Mouse (Mus musculus) C2C12 (cell line): ENCODE measurements around the gene Acot11. TPM values are rescaled to one million over a fixed set of nuclear protein-coding genes. Genes with fewer than 3 reads are reported as not detected.

Experiments used
- H3K27me3 ChIP-seq: one replicate; pipeline ENCODE4 v1.6.1; 2011; ENCODE audit not compliant: control insufficient read depth, insufficient read depth, insufficient read length
- H3K36me3 ChIP-seq: one replicate; pipeline ENCODE4 v1.6.1; 2011; ENCODE audit not compliant: control insufficient read depth, insufficient read depth
- H3K4me3 ChIP-seq: one replicate; pipeline ENCODE4 v1.5.1; 2011; ENCODE audit warnings: mild to moderate bottlenecking, control low read depth; ENCODE audit not compliant: poor library complexity, insufficient read depth, severe bottlenecking
- H3K79me2 ChIP-seq: one replicate; pipeline ENCODE4 v1.6.1; 2011; ENCODE audit not compliant: control insufficient read depth, insufficient read depth
- H3K79me3 ChIP-seq: one replicate; pipeline ENCODE4 v1.6.1; 2011; ENCODE audit warnings: low read depth, control low read depth
- H3ac ChIP-seq: one replicate; pipeline ENCODE3; 2011; ENCODE audit warnings: low read depth; ENCODE audit not compliant: control insufficient read depth, insufficient read length
- CEBPB ChIP-seq: IDR thresholded peaks from one replicate; pipeline ENCODE4 v1.6.1; 2011; ENCODE audit warnings: low read depth, mild to moderate bottlenecking, control low read depth, moderate library complexity
- CTCF ChIP-seq: IDR thresholded peaks from one replicate; pipeline ENCODE4 v1.5.1; 2011; ENCODE audit not compliant: control insufficient read depth, insufficient read depth, insufficient read length
- FOSL1 ChIP-seq: IDR thresholded peaks from one replicate; pipeline ENCODE4 v1.8.0; 2011; ENCODE audit warnings: mild to moderate bottlenecking, low read length; ENCODE audit not compliant: poor library complexity, insufficient read depth, severe bottlenecking
- MAX ChIP-seq: IDR thresholded peaks from one replicate; pipeline ENCODE4 v1.6.1; 2011; ENCODE audit warnings: mild to moderate bottlenecking, control low read depth
- MYOD1 ChIP-seq: IDR thresholded peaks from one replicate; pipeline ENCODE4 v1.6.1; 2011; ENCODE audit warnings: low read depth; ENCODE audit not compliant: control insufficient read depth, insufficient read length
- MYOG ChIP-seq: IDR thresholded peaks from one replicate; pipeline ENCODE4 v1.6.1; 2011; ENCODE audit not compliant: control insufficient read depth, insufficient read length; ENCODE audit errors: extremely low read depth
- USF1 ChIP-seq: IDR thresholded peaks from one replicate; pipeline ENCODE4 v1.6.1; 2011; ENCODE audit warnings: low read depth, mild to moderate bottlenecking, control low read depth, moderate library complexity
- polyA plus RNA-seq: library from polyadenylated mRNA; unstranded; fragments of >200 nt; fragmentation: generic; extraction: Trizol; gene quantifications from one replicate; pipeline ENCODE4 v1.2.1, GENCODE M21; 2012; ENCODE audit warnings: missing spikeins

Acot11 gene
- polyA plus RNA-seq, 1 experiment = 0.54 TPM

DNA sequence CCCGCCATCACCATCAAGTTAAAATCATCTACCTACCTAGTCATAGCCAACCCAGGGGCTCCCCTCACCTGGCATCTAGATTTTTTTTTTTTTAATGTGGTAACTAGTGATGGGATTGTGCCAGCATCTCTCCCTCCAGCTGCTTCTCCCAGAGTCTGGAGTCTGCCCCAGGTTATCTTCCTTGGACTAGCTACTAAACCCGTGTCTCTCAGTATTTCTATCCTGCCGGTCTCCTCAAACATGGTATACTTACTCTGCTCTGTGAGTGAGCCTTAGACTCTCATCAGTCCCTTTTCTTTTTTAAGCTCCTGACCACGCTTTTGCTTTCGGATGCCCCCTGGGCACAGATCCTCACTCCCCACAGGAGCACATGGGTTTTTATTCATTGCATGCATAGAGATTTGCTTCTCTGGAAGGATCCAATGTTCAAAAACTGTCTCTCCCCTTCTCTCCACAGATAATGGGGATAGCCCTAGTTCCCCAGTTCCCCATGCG, 35.9 kb upstream of the Acot11 start:
- no peak for TF ChIP-seq MAX
- TF ChIP-seq FOSL1 = no peak
- H3K79me2 ChIP-seq = no peaks in the 10 kb centered on the region
- H3K36me3 ChIP-seq = no peaks in the 10 kb centered on the region
- H3K4me3 ChIP-seq = peak overlapping the region; percentile 29
- H3K27me3 ChIP-seq = no peaks in the 10 kb centered on the region
- no peaks in the 10 kb centered on the region for H3K79me3 ChIP-seq
- peak overlapping the region; percentile 89 for H3ac ChIP-seq

DNA sequence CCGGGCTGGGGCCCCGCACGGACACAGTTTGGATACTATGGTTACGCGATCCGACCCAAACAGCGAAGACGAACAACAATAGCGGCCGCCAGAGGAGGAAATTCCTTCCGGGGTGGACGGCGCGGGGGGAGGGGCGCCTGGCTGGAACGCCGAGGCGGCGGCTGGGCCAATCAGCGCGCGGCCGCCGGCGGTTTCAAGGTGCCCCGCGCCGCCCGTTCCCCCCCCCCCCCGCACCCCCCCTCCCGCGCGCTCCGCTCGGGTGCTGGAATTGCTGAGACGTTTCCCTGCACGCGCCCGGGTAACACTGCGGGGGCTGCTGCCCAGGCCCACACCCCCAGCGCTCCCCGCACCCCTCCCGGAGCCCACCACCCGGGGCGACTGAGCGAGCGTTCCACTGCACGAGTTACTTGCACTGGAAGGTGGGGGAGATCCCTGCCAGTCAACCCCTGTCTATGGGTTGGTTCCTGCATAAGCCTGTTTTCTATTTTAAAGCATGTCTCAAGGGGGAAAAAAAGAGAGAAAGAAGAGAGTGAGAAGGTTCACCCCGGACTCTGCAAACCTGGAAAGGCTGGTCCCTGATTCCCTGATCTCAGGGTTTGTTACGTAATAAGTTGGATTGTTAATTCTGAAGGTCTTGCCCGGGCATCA, 35.3 kb upstream of the Acot11 start:
- Histone ChIP-seq H3ac (peak overlapping the region; percentile 89), H3K79me2 (no peaks in the 10 kb centered on the region)
- TF ChIP-seq MAX = no peak
- TF ChIP-seq USF1 = no peak
- TF ChIP-seq FOSL1 = no peak
- TF ChIP-seq CTCF = no peak
- TF ChIP-seq CEBPB = peak; percentile 67
- no peak for TF ChIP-seq MYOG

DNA sequence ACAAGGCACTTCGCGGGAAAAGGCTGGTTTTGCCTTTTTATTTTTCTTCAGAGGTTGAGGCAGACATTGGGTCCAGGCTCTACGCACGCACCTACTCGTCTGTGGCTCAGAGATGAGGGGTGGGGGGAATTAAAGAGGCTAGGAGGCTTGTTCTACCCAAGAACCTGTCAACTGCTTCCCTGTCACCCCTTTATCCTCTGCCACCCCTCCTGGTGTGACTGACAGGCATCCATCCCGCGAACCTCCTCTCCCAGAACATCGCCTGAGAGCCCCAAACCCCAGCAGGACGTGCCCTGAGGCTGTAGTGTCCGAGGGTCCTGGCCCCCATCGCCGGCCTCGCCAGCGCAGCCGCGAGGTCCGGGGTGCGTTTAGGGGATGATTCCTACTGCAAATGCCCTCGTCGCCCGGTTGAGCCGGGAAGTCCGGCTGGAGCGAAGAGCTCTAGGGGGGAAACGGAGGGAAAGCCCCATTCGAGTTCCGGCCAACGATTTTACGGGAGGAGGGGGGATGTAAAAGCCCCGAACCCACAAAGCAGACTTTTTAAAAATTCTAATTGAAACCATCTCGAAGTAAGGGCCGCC, 34.5 kb upstream of the Acot11 start:
- H3K79me2 ChIP-seq = no peaks in the 10 kb centered on the region
- TF ChIP-seq MYOD1 = no peak
- no peak for TF ChIP-seq USF1
- no peak for TF ChIP-seq MAX
- no peak for TF ChIP-seq MYOG
- no peak for TF ChIP-seq FOSL1
- no peak for TF ChIP-seq CTCF
- no peak for TF ChIP-seq CEBPB

More for the DNA sequence above, 35.3 kb upstream of the Acot11 start:
- Histone ChIP-seq H3K4me3 (peak overlapping the region; percentile 43), H3K79me3 (no peaks in the 10 kb centered on the region), H3K27me3 (no peaks in the 10 kb centered on the region), H3K36me3 (no peaks in the 10 kb centered on the region)

DNA sequence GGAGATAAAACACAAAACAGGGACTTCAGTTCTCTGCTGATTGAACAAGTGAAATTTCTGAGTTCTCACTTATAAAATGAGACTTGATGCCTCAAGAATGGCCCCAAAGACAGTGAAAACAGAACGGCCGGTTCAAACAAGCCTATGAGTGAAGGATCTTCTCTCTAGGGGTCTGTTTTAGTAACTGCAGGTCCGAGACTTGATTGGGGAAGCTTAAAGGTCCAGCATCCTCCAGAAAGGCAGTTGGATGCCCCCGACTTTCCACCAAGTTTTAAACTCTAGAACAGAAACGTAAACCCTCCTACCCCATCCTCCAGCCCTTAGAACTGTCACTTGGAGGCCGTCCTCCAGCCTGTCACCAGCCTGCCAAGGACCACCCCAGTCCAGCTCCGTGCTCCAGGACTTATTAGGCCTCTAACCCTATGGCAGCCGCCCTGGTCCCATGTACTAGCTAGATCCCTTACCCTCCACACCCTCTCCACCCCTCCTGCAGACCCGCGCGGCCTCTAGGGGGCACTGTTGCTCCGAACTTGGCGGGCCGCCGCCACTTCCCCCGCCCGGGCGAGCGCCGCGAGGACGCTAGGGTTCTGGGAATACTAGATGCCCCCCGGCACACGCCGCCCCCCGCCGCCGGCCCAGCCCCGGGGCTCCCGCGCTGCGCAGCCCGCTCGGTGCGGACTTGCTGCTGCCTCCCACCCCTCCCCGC, 33.9 kb upstream of the Acot11 start:
- Histone ChIP-seq H3K27me3 (no peaks in the 10 kb centered on the region), H3ac (peak overlapping the region; percentile 73), H3K36me3 (no peaks in the 10 kb centered on the region), H3K4me3 (peak overlapping the region; percentile 43), H3K79me2 (no peaks in the 10 kb centered on the region), H3K79me3 (no peaks in the 10 kb centered on the region)
- TF ChIP-seq MYOD1 (no peak), CTCF (peak; percentile 96)

More for the DNA sequence above, 34.5 kb upstream of the Acot11 start:
- H3K4me3 ChIP-seq = peak overlapping the region; percentile 43
- H3K79me3 ChIP-seq = no peaks in the 10 kb centered on the region
- no peaks in the 10 kb centered on the region for H3K36me3 ChIP-seq
- peak overlapping the region; percentile 73 for H3ac ChIP-seq
- H3K27me3 ChIP-seq = no peaks in the 10 kb centered on the region

DNA sequence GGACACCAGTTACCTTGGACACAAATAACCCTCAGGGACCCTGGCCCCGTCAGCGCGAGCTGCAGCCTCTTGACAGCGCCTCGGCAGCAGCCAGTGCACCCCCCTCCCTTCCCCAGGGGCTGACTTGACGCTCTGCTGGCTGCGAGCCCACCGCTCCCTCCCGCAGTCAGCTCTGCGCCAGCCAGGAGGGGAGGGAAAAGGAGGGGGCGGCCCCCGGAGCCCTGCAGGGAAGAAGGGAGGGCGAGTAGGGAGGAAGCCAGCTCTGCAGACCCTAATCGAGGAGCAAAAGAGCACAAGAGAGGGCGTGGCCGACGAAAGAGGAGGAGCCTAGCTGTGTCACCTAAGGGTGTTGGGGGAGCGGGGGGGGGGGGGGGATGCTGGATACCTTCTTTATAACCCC, 33.2 kb upstream of the Acot11 start:
- no peaks in the 10 kb centered on the region for H3K36me3 ChIP-seq
- H3K79me3 ChIP-seq = no peaks in the 10 kb centered on the region
- H3K4me3 ChIP-seq = no peak overlapping the region
- H3K79me2 ChIP-seq = no peaks in the 10 kb centered on the region
- H3K27me3 ChIP-seq = no peaks in the 10 kb centered on the region
- TF ChIP-seq CEBPB = no peak
- TF ChIP-seq CTCF = no peak
- H3ac ChIP-seq = peak overlapping the region; percentile 33

DNA sequence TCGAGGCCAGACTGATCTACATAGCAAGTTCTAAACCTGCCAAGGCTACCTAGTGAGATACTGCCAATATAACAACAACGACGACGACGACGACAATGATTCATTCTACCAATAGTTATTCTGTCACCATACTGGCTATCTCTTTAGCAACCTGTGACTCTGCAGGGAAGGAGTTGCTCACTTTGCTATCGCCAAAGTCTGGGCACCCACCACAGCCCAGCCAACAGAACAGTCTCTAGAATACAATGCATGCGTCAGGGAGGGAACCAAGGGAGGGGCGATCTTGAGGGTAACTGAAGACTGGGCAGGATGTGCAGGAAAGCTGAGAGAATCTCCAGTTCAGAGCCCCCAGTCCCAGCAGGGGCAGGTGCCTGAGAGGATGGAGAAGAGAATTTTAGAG, 32.6 kb upstream of the Acot11 start:
- H3K36me3 ChIP-seq = no peaks in the 10 kb centered on the region
- no peak for TF ChIP-seq USF1
- no peak for TF ChIP-seq FOSL1
- TF ChIP-seq CTCF = no peak
- no peak for TF ChIP-seq MAX
- no peak for TF ChIP-seq MYOD1
- TF ChIP-seq CEBPB = no peak
- no peak for TF ChIP-seq MYOG
- H3ac ChIP-seq = no peak overlapping the region
- H3K79me3 ChIP-seq = no peaks in the 10 kb centered on the region
- no peak overlapping the region for H3K4me3 ChIP-seq
- H3K79me2 ChIP-seq = no peaks in the 10 kb centered on the region
- H3K27me3 ChIP-seq = no peaks in the 10 kb centered on the region
